Mouse (Mus musculus) kidney, postnatal 0 days (tissue): Measurements from ENCODE around the gene Ciz1. TPM values are rescaled to one million over a fixed set of nuclear protein-coding genes. Genes with fewer than 3 reads are reported as not detected.
A peak's percentile ranks its signal among the peaks of the same experiment; 100 is the strongest.

Experiments used
- ATAC-seq: fragments of 200-750 bp; cut with Nextera tagmentation; replicated peaks from 2 replicates; pipeline ENCODE4 v1.8.0; 2017; ENCODE audit warnings: low read depth, moderate number of reproducible peaks, moderate TSS enrichment, moderate library complexity; ENCODE audit not compliant: low FRiP score
- DNase-seq: peaks from one replicate; pipeline ENCODE4 v3.0.0-alpha.2; 2016; ENCODE audit warnings: low spot score
- H3K27ac ChIP-seq: fragments of 300-500 bp; sonication (generic); 2 replicates; pipeline ENCODE4 v1.5.1; 2014; ENCODE audit warnings: mild to moderate bottlenecking
- H3K27me3 ChIP-seq: fragments of 300-500 bp; sonication (generic); 2 replicates; pipeline ENCODE4 v1.6.1; 2014; ENCODE audit warnings: low read length, mixed read lengths; ENCODE audit not compliant: insufficient read depth
- H3K36me3 ChIP-seq: fragments of 300-500 bp; sonication (generic); 2 replicates; pipeline ENCODE4 v1.6.1; 2014; ENCODE audit warnings: low read length, mixed read lengths; ENCODE audit not compliant: insufficient read depth
- H3K4me1 ChIP-seq: fragments of 300-500 bp; sonication (generic); replicated peaks from 2 replicates; pipeline ENCODE4 v1.6.1; 2014; ENCODE audit warnings: antibody characterized with exemption, low read length, mixed read lengths; ENCODE audit not compliant: insufficient read depth
- H3K4me2 ChIP-seq: fragments of 300-500 bp; sonication (generic); 2 replicates; pipeline ENCODE4 v1.6.1; 2014; ENCODE audit warnings: mild to moderate bottlenecking, low read length, moderate library complexity, mixed read lengths
- H3K4me3 ChIP-seq: fragments of 300-500 bp; sonication (generic); replicated peaks from 2 replicates; pipeline ENCODE4 v1.5.1; 2014; ENCODE audit warnings: low read depth, low read length
- H3K9ac ChIP-seq: fragments of 300-500 bp; sonication (generic); 2 replicates; pipeline ENCODE4 v1.6.1; 2014; ENCODE audit warnings: low read depth, low read length
- H3K9me3 ChIP-seq: fragments of 300-500 bp; sonication (generic); replicated peaks from 2 replicates; pipeline ENCODE4 v1.6.1; 2016; ENCODE audit warnings: low read length, inconsistent platforms, mixed read lengths
- CTCF ChIP-seq: IDR thresholded peaks from 2 replicates; pipeline ENCODE4 v1.5.1; 2016; ENCODE audit warnings: antibody characterized with exemption, low read depth, mild to moderate bottlenecking, moderate library complexity
- WGBS: fragments of 180-500 bp; shearing (Covaris S2); extraction: QIAGEN DNeasy Blood & Tissue Kit; methylation state at CpG from one replicate; pipeline ENCODE4 v1.1.7; 2014; 5-methylcytosine and 5-hydroxymethylcytosine counted together
- polyA plus RNA-seq: library from polyadenylated mRNA; unstranded; fragments of >200 nt; fragmentation: Nextera tagmentation; extraction: Ambion mirVana; gene quantifications from 2 replicates; pipeline ENCODE4 v1.2.1, GENCODE M21; 2015

Ciz1 gene
- polyA plus RNA-seq, 1 experiment from 2014 or later, result 33.8 TPM

DNA sequence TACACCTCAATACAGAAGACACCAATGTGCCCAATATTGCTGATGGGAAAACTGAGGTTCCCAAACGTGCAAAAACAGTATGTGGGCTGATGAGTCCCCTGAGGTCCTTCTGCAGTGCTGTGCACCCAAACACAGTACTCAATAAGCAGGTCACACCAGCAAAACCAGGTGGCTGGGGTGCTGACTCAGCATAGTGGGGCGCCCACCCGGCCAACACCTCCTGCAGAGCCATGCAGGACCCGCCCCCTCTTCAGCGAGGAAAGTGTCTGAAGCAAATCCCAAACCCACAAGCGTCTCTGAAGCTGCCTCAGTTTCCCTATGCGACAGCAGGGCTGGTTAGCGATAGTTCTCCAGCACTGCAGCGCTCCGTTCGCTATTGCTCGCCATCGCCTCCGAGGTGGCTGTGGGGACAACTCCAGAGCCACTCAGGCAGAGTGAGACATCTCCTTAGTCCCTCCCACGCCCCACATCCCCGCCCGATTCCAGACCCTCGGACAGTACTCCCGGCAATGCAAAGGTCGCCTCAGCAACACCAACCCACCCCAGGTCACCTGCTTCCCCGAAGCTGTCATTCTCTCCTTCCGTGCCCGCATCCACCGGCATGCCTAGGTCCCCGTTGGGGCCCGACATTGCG, 29.1 kb downstream of the Ciz1 start:
- H3K27ac ChIP-seq, result 0 out of 2 replicates have a peak overlapping the region, but pooled peaks have one; percentile 57
- no peaks in the 10 kb centered on the region for H3K27me3 ChIP-seq
- peak; percentile 65 for ATAC-seq
- peaks cover 31% of the 10 kb centered on the region for H3K36me3 ChIP-seq
- peak overlapping the region; percentile 63 for H3K4me3 ChIP-seq
- WGBS, result under 1% methylated on average over 27 of the region's 27 CpGs
- H3K9me3 ChIP-seq, result no peaks in the 10 kb centered on the region
- H3K9ac ChIP-seq, result peak overlapping the region; percentile 65
- peak overlapping the region; percentile 98 for H3K4me2 ChIP-seq
- peaks cover 5% of the 10 kb centered on the region; the same call in 1 of the 2 replicates for H3K4me1 ChIP-seq
- no peak for TF ChIP-seq CTCF
- peak; percentile 45 for DNase-seq

DNA sequence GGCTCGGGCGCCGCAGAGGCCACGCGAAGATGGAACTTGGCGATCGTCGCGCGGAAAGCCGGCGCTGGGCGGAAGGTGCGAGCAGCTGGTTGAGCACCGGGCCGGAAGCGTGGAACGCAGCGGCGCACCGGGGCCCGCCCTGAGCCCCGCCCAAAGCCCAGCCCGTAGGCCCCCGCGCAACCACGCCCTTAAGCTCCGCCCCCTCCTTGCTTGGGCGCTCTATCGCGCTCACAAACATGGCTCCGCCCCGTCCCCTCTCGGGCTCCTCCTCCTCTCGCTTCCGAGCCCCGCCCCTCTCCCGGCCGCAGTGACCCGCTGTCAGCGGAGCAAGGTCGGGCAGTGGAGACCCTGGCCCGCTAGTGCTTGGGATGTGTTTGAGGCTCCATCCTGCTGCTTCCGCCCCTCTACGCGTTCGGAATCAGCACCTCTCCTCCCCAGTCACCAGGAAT, 29.7 kb downstream of the Ciz1 start, which contains the start of gene 1110008P14Rik:
Gene 1110008P14Rik (minus strand): TSS at position 164 of the 449 bp plus-strand sequence.
- 1% methylated on average over 47 of the region's 47 CpGs for WGBS
- peak within 1 kb of the TSS; percentile 63 for H3K4me3 ChIP-seq
- peaks cover 5% of the 10 kb centered on the region; the same call in 1 of the 2 replicates for H3K4me1 ChIP-seq
- DNase-seq (peak; percentile 97), ATAC-seq (peak; percentile 90)
- H3K27ac ChIP-seq, result 0 out of 2 replicates have a peak within 1 kb of the TSS, but pooled peaks have one; percentile 57
- peaks cover 26% of the 10 kb centered on the region for H3K36me3 ChIP-seq
- H3K9ac ChIP-seq, result peak within 1 kb of the TSS; percentile 65
- peak within 1 kb of the TSS; percentile 98 for H3K4me2 ChIP-seq
- TF ChIP-seq CTCF, result no peak
- H3K9me3 ChIP-seq, result no peaks in the 10 kb centered on the region
- H3K27me3 ChIP-seq, result no peaks in the 10 kb centered on the region

DNA sequence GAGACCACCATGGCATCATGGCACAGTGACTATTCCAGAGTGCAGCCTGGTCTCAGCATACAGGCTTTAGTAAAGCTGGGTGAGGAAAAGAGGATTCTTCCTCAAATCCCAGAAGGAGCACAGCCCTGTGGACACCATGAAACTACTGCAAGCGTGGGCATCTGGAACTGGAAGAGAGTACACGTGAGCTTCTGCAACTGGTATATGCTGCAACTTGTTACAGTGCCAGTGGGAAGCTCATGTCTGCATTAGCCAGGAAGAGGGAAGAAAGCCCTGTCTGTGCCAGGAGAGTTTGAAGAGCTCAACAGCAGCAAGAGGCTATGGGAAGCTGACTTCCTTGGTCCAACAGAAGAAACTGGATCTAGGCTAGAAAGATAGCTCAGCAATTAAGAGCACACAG, 30.6 kb downstream of the Ciz1 start:
- Histone ChIP-seq H3K9me3 (no peaks in the 10 kb centered on the region), H3K36me3 (peaks cover 17% of the 10 kb centered on the region), H3K4me3 (no peak overlapping the region), H3K9ac (no peak overlapping the region), H3K27me3 (no peaks in the 10 kb centered on the region), H3K27ac (no peak overlapping the region), H3K4me2 (no peak overlapping the region), H3K4me1 (peaks cover 5% of the 10 kb centered on the region; the same call in 1 of the 2 replicates)
- DNase-seq (no peak), ATAC-seq (no peak)
- WGBS, result 75% methylated on average over 2 of the region's 2 CpGs
- no peak for TF ChIP-seq CTCF

DNA sequence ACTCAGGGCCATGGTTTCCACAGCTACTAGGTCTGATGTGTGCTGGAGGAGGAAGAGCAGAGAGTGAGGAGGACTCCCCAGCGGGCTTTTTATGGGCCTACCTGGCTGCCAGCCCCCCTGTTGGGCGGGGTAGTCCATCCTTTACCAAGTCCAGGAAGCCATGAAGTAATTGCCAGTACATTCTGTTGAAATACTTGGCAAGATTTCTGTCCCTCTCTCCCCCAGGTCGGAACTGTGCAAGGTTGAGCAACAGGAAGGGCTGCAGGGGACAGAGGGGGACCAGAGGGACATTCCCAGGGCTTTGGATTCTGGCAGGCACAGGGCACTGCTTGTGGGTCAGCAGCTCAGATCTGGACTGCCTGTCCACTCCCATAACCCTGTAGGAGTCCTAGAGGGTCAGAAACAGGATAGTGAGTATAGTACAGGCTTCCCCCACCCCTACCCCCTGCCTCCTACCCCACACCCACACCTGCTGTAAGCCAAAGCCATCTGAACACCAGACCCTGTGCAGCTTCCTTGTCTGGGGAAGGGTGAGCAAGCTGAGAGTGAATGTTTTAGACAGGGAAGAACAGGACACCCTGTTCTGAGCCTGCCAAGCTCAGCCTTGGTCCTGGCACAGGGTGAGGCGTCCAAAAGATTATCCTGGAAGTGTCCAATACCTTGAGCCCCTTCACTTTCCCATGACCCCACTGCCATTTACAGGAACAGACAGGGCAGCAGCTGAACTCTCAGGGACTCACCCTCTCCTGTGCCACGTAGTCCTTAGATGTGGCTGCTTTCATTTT, 35.8 kb downstream of the Ciz1 start, which contains the start of gene Lcn2:
Gene Lcn2 (minus strand): TSS at position 547 of the 785 bp plus-strand sequence.
- H3K27ac ChIP-seq, result no peak within 1 kb of the TSS
- H3K9me3 ChIP-seq, result no peaks in the 10 kb centered on the region
- no peak within 1 kb of the TSS for H3K4me3 ChIP-seq
- 0 out of 2 replicates have a peak within 1 kb of the TSS, but pooled peaks have one; percentile 10 for H3K4me2 ChIP-seq
- no peak for TF ChIP-seq CTCF
- DNase-seq (no peak), ATAC-seq (no peak)
- no peak within 1 kb of the TSS for H3K9ac ChIP-seq
- 57% methylated on average over 5 of the region's 5 CpGs for WGBS
- H3K36me3 ChIP-seq, result no peaks in the 10 kb centered on the region
- H3K27me3 ChIP-seq, result no peaks in the 10 kb centered on the region
- no peaks in the 10 kb centered on the region for H3K4me1 ChIP-seq

DNA sequence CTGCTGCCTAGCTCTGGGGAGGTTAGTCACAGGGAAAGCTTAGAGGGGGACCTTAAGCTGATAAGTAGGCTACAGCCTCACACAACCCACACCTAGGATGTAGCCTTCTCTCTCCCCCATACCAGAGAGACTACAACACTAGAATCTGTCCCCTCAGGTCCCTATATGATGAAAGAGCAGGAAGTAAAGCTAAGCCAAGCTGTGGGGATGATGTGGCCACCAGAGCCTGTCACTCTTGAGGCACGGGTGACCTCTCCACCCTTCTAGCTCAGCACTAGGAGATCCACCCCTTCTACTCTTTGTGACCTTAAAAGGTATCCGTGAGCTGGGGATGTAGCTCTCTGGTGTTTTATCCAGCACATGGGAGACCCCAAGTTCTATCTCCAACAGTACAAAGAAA, 37.0 kb downstream of the Ciz1 start:
- no peaks in the 10 kb centered on the region for H3K9me3 ChIP-seq
- H3K27me3 ChIP-seq, result no peaks in the 10 kb centered on the region
- H3K4me3 ChIP-seq, result no peak overlapping the region
- H3K4me2 ChIP-seq, result no peak overlapping the region
- no peak overlapping the region for H3K9ac ChIP-seq
- ATAC-seq, result no peak
- no peak for DNase-seq
- H3K4me1 ChIP-seq, result no peaks in the 10 kb centered on the region
- 76% methylated on average over 2 of the region's 2 CpGs for WGBS
- no peak overlapping the region for H3K27ac ChIP-seq
- H3K36me3 ChIP-seq, result no peaks in the 10 kb centered on the region
- no peak for TF ChIP-seq CTCF

DNA sequence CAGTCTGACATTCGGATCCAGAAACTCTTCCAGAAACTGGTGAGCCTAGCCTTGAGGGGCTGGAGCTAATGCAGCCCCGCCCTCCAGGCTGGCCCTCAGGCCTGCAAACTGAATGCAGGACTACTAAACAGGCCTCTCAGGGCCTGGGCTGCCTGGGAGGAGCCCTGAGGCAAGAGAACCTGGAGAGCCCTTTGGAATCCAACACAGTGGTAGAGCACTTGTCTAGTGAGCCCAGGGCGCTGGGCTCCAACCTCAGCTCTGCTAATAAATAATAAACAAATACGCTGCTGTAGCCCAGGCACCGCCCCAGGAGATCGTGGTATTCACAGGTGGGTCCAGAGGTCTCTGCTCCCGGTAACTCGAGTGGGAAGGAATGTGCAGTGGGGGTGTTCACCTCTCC, 38.7 kb downstream of the Ciz1 start:
- TF ChIP-seq CTCF, result no peak

More for the DNA sequence above, 38.7 kb downstream of the Ciz1 start:
- ATAC-seq (no peak), DNase-seq (no peak)
- no peak overlapping the region for H3K4me3 ChIP-seq
- H3K36me3 ChIP-seq, result no peaks in the 10 kb centered on the region
- no peak overlapping the region for H3K9ac ChIP-seq
- WGBS, result 53% methylated on average over 8 of the region's 8 CpGs
- no peaks in the 10 kb centered on the region for H3K4me1 ChIP-seq
- H3K4me2 ChIP-seq, result no peak overlapping the region
- no peaks in the 10 kb centered on the region for H3K9me3 ChIP-seq
- no peaks in the 10 kb centered on the region for H3K27me3 ChIP-seq
- H3K27ac ChIP-seq, result no peak overlapping the region
